In the genomic region with DNA sequence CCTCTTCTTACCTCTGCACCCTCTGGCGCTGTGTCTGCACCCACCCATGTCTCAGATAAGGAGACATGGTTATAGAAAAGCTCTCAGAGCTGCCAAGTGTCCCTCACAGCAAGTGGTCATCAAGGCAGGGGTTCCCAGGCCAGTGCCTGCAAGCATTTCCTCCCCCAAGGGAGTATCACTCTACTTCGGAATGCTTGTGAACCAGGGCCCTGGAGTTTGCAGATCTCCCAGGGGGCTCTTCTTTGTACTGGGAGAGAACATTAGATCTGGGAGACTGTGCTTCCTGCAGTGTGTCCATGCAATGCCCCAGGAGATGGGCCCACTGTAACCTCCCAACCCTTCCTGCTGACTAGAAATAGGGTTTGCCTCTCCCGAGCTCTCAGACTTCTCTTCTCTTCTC, we compare ENCODE assay signal across 15 mouse cellular contexts. TPM values are rescaled to one million over a fixed set of nuclear protein-coding genes. Genes with fewer than 3 reads are reported as not detected.
DNase-seq lines count a peak whose midpoint lies in the region; ATAC-seq and TF ChIP-seq lines count a peak whose summit lies in the region.
"Had no signal": no experiment of that assay in that cellular context is flagged by ENCODE, and none has a peak within 500 bp of the region (broad histone marks: within the 10 kb centered on the region; RNA-seq: fewer than 3 reads in every experiment).

No protein-coding gene starts in this region.

- no peak overlapping the region for H3K4me2 ChIP-seq in forebrain, embryonic 14.5 days (ENCODE audit: low read length)
- peak overlapping the region; percentile 27; the same call in 1 of the 2 replicates for H3K4me2 ChIP-seq in heart, embryonic 12.5 days
- H3K4me2 ChIP-seq in lung, embryonic 16.5 days (ENCODE audit: low read depth, low read length): no peak overlapping the region
- H3K4me2 ChIP-seq: embryonic facial prominence, embryonic 13.5 days; heart, embryonic 15.5 days; liver, embryonic 11.5 days had no signal

- H3K4me3 ChIP-seq in forebrain, embryonic 10.5 days: peak overlapping the region; percentile 5; the same call in 1 of the 2 replicates
- no peak overlapping the region for H3K4me3 ChIP-seq in forebrain, embryonic 14.5 days (ENCODE audit: low read depth, low read length)
- no peak overlapping the region for H3K4me3 ChIP-seq in heart, embryonic 12.5 days
- H3K4me3 ChIP-seq in lung, embryonic 16.5 days (ENCODE audit: low read length): no peak overlapping the region
- no peak overlapping the region for H3K4me3 ChIP-seq in testis, adult 2 months (ENCODE audit: control insufficient read depth, low read depth, low read length)
- H3K4me3 ChIP-seq: embryonic facial prominence, embryonic 13.5 days; heart, embryonic 15.5 days had no signal

- TF ChIP-seq CTCF in testis, adult 2 months (IDR thresholded peaks at IDR 0.05; ENCODE audit: control insufficient read depth, insufficient read depth, insufficient replicate concordance, low read depth, low read length): no peak

- intact Hi-C loops in heart, postnatal 25 days (cut with DNase I): no loop called here

- H3K27me3 ChIP-seq in forebrain, embryonic 10.5 days (ENCODE audit: poor library complexity, severe bottlenecking): peaks cover 77% of the 10 kb centered on the region
- H3K27me3 ChIP-seq in forebrain, embryonic 14.5 days (replicated peaks; ENCODE audit: control insufficient read depth, insufficient read depth, low read length): no peaks in the 10 kb centered on the region
- peaks cover 44% of the 10 kb centered on the region for H3K27me3 ChIP-seq in heart, embryonic 12.5 days (replicated peaks)
- no peaks in the 10 kb centered on the region for H3K27me3 ChIP-seq in lung, embryonic 16.5 days (ENCODE audit: control insufficient read depth, insufficient read depth, low read depth, low read length)
- no peaks in the 10 kb centered on the region for H3K27me3 ChIP-seq in testis, adult 2 months (ENCODE audit: control insufficient read depth, insufficient read depth, low read length)
- H3K27me3 ChIP-seq: embryonic facial prominence, embryonic 13.5 days had no signal

- peak overlapping the region; percentile 74 for H3K27ac ChIP-seq in forebrain, embryonic 10.5 days
- H3K27ac ChIP-seq in forebrain, embryonic 14.5 days (ENCODE audit: low read depth, low read length): no peak overlapping the region
- no peak overlapping the region for H3K27ac ChIP-seq in heart, embryonic 12.5 days (ENCODE audit: poor library complexity, severe bottlenecking)
- peak overlapping the region; percentile 34 for H3K27ac ChIP-seq in lung, embryonic 16.5 days (ENCODE audit: low read length)
- H3K27ac ChIP-seq in testis, adult 2 months (ENCODE audit: control insufficient read depth, insufficient read depth, low read depth, low read length): peak overlapping the region; percentile 56
- H3K27ac ChIP-seq: heart, embryonic 15.5 days had no signal

- H3K9me3 ChIP-seq in forebrain, embryonic 10.5 days: peaks cover 3% of the 10 kb centered on the region; the same call in 1 of the 2 replicates
- no peaks in the 10 kb centered on the region for H3K9me3 ChIP-seq in forebrain, embryonic 14.5 days (replicated peaks; ENCODE audit: control insufficient read depth, low read length)
- no peaks in the 10 kb centered on the region for H3K9me3 ChIP-seq in heart, embryonic 12.5 days (replicated peaks)
- no peaks in the 10 kb centered on the region for H3K9me3 ChIP-seq in lung, embryonic 16.5 days (ENCODE audit: control insufficient read depth, low read length)
- H3K9me3 ChIP-seq: embryonic facial prominence, embryonic 13.5 days; heart, embryonic 15.5 days had no signal

- peaks cover 72% of the 10 kb centered on the region for H3K4me1 ChIP-seq in forebrain, embryonic 10.5 days
- peaks cover 12% of the 10 kb centered on the region for H3K4me1 ChIP-seq in forebrain, embryonic 14.5 days (ENCODE audit: control insufficient read depth, insufficient read depth, low read length)
- H3K4me1 ChIP-seq in heart, embryonic 12.5 days (replicated peaks): peaks cover 50% of the 10 kb centered on the region
- peaks cover 28% of the 10 kb centered on the region for H3K4me1 ChIP-seq in lung, embryonic 16.5 days (replicated peaks; ENCODE audit: control insufficient read depth, insufficient read depth, low read length)
- H3K4me1 ChIP-seq in testis, adult 2 months (ENCODE audit: control insufficient read depth, insufficient read depth, low read length): no peaks in the 10 kb centered on the region; the same call in 1 of the 2 replicates

- no peak overlapping the region for H3K9ac ChIP-seq in forebrain, embryonic 14.5 days (ENCODE audit: low read length)
- no peak overlapping the region for H3K9ac ChIP-seq in heart, embryonic 12.5 days
- no peak overlapping the region for H3K9ac ChIP-seq in lung, embryonic 16.5 days (ENCODE audit: low read length)
- H3K9ac ChIP-seq: embryonic facial prominence, embryonic 13.5 days; heart, embryonic 15.5 days had no signal

- 20% methylated on average over 3 of the region's 3 CpGs for WGBS in forebrain, embryonic 10.5 days
- WGBS in forebrain, embryonic 14.5 days: 42% methylated on average over 3 of the region's 3 CpGs
- 24% methylated on average over 3 of the region's 3 CpGs for WGBS in heart, embryonic 12.5 days
- 57% methylated on average over 3 of the region's 3 CpGs for WGBS in lung, embryonic 16.5 days

- no peak for TF ChIP-seq POLR2A in testis, adult 2 months (IDR thresholded peaks at IDR 0.05; ENCODE audit: control insufficient read depth, low read depth, low read length)

- peaks cover 11% of the 10 kb centered on the region for H3K36me3 ChIP-seq in forebrain, embryonic 10.5 days (replicated peaks)
- H3K36me3 ChIP-seq in forebrain, embryonic 14.5 days (ENCODE audit: control insufficient read depth, insufficient read depth, low read length): peaks cover 8% of the 10 kb centered on the region
- H3K36me3 ChIP-seq in heart, embryonic 12.5 days: peaks cover 14% of the 10 kb centered on the region; the same call in 1 of the 2 replicates
- H3K36me3 ChIP-seq in lung, embryonic 16.5 days (ENCODE audit: control insufficient read depth, insufficient read depth, low read length): peaks cover 8% of the 10 kb centered on the region
- no peaks in the 10 kb centered on the region for H3K36me3 ChIP-seq in testis, adult 2 months (ENCODE audit: control insufficient read depth, insufficient read depth, low read length)
- H3K36me3 ChIP-seq: heart, embryonic 15.5 days had no signal

- no peak for ATAC-seq in forebrain, embryonic 14.5 days
- no peak for ATAC-seq in heart, embryonic 12.5 days (ENCODE audit: insufficient number of reproducible peaks, low FRiP score)
- ATAC-seq in lung, embryonic 16.5 days (ENCODE audit: low read depth): no peak; the same call in 1 of the 2 replicates

- DNase-seq in forebrain, embryonic 10.5 days (ENCODE audit: extremely low spot score, low spot score): no peak
- no peak for DNase-seq in forebrain, embryonic 14.5 days (ENCODE audit: low spot score)
- DNase-seq in heart, postnatal 25 days (ENCODE audit: low spot score): no peak
- DNase-seq in lung, adult 18-20 months: no peak
- no peak for DNase-seq in testis, postnatal 10 days (ENCODE audit: low spot score)
- DNase-seq: adrenal gland, postnatal 10 days; cerebellum, adult 18-20 months; kidney, postnatal 14 days; thymus, postnatal 25 days had no signal

RNA-seq across cellular contexts. Expression of gene St6gal1, which starts 35.0 kb away (rescaled TPM):
- polyA plus RNA-seq in forebrain, embryonic 10.5 days (2016; fragmentation: Nextera tagmentation; extraction: Ambion mirVana): 18.4 and 19.7 TPM in 2 replicates
- polyA plus RNA-seq in forebrain, embryonic 14.5 days (2014; fragmentation: Nextera tagmentation; extraction: Ambion mirVana): 46.0 and 56.0 TPM in 2 replicates
- 18.9 and 21.9 TPM in 2 replicates for polyA plus RNA-seq in heart, embryonic 12.5 days (2016; fragmentation: Nextera tagmentation; extraction: Ambion mirVana)
- 10 to 100 TPM; 11.5 to 11.7 TPM for total RNA-seq in heart, postnatal 25 days (2021)
- polyA plus RNA-seq in lung, embryonic 16.5 days (2015; fragmentation: Nextera tagmentation; extraction: Ambion mirVana): 49.0 and 56.2 TPM in 2 replicates
- polyA plus RNA-seq in testis, adult 2 months (2012; rRNA removed): 3.6 and 4.2 TPM in 2 replicates

Comparison
In these comparisons a context has a peak if more than half of its experiments do, and no peak if none do; other contexts are left out.
1. H3K27ac ChIP-seq: peak in forebrain, embryonic 10.5 days (single experiment), lung, embryonic 16.5 days (single experiment) and testis, adult 2 months (single experiment); none in forebrain, embryonic 14.5 days (single experiment) and heart, embryonic 12.5 days (single experiment).